Mouse (Mus musculus) brain, adult 2 months (tissue): ENCODE measurements around the gene Trip12.

Experiments
- DNase-seq: peaks from one replicate; pipeline ENCODE4 v3.0.0; 2011; ENCODE audit warnings: low read depth, low spot score

The Trip12 gene

GRCm38 (mm10) chr1:84860360-84861254 is 20.3 kb upstream of the Trip12 start:
- DNase-seq: no peak

DNA sequence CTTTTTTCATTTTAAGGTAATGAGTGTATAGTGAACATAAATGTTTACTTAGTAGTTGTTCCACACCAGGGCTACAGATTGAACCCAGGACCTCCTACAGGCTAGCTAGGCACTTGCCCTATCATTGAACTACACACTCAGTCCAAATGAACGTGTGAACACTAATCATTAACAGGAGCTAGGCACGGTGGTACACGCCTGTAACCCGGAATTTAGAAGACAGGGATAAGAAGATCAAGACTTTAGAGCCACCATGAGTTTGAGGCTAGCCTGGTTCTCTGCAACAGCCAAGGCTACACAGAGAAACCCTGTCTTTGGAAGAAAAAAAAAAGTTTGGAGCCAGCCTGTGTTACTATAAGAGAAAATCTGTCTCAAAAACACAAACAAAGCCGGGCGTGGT is 19.3 kb upstream of the Trip12 start:
- no peak for DNase-seq

GRCm38 (mm10) chr1:84855756-84856155 is 15.4 kb upstream of the Trip12 start:
- peak; percentile 7 for DNase-seq

GRCm38 (mm10) chr1:84854966-84855365 is 14.7 kb upstream of the Trip12 start:
- DNase-seq: no peak

GRCm38 (mm10) chr1:84853721-84854120 is 13.4 kb upstream of the Trip12 start:
- DNase-seq: no peak

GRCm38 (mm10) chr1:84851512-84852235 is 11.4 kb upstream of the Trip12 start:
- peak; percentile 13 for DNase-seq

DNA sequence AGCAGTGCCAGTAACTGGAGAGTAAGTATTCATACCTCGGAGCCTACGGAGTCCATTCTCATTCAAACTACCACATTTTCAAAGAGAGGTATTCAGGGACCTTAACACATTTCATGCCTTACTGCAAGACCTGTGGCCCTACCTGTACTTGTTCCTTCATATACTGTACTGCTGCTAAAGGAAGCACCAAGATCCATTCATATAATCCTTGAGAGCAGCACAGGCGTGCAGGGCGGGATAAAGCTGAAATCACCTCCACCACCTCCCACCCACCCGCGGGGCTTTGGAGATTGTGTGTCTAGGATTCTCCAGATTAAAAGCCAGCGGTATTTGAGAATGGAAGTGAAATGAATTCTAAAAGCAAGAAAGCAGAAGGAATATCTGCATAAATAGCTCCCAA is 10.2 kb upstream of the Trip12 start:
- no peak for DNase-seq

GRCm38 (mm10) chr1:84849804-84850203 is 9.5 kb upstream of the Trip12 start:
- no peak for DNase-seq

DNA sequence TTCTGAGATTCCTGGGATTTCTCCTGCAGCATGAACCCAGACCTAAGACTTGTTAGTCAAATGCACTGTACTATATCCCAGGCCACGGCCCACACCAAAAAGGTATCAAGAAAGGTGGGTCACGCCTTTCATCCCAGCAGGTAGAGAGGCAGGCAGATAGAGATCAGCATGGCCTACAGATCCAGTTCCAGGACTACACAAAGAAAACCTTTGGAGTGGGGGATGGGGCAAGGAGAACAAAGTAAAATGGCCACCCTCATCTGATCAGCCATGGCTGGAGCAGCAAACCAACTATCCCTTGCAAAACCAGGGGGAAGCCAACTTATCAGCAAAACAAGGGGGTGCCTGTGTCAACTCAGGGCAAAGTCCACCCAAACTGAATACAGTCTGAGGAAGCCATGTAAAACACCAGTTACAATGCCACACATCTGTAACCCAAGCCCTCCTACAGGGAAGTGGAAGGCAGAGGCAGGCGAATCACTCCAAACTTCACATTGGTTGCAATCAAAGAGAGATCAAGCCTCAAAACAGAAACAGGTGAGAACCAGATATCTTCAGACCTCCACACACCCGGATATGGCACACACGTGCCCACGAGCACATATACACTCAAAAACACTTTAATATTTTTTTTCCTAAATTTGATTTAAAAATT is 8.6 kb upstream of the Trip12 start:
- no peak for DNase-seq

GRCm38 (mm10) chr1:84848335-84848734 is 8.0 kb upstream of the Trip12 start:
- DNase-seq: no peak

DNA sequence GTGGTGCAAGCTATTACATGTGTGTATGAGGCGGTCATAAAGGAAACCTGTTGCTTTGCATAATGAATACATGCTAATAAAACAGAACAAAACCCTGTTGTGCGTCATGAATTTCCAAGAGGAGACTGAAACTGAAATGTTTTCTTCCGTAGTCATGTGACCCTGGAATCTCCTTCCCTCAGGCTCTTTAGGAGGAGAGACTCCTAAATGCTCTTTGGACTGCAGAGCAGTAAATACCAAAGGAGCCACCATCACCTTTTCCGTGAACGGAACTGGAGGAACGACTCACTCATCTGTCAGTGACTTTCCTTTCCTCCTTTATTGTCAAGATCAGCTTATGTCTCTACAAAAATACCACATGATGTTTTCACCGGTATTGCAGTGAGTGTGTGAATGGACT is 7.4 kb upstream of the Trip12 start:
- DNase-seq: no peak

GRCm38 (mm10) chr1:84843366-84843765 is 3.0 kb upstream of the Trip12 start:
- no peak for DNase-seq

DNA sequence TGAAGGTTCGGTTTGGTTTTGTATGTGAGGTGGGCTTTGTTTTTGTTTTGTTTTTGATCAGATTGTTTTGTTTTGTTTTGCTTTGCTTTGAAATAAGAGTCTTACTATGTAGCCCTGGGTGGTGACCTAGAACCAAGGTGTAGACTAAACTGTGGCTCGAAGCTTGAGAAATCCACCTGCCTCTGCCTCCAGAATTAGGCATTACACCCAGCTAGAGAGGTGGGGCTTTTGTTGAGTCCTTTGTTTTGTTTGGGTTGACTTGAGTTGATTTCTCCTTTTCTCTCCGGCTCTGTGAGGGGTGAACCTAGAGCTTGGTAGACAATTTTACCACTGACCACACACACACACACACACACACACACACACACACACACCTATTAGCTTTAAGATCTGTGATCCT is 745 bp upstream of the Trip12 start:
- no peak for DNase-seq

DNA sequence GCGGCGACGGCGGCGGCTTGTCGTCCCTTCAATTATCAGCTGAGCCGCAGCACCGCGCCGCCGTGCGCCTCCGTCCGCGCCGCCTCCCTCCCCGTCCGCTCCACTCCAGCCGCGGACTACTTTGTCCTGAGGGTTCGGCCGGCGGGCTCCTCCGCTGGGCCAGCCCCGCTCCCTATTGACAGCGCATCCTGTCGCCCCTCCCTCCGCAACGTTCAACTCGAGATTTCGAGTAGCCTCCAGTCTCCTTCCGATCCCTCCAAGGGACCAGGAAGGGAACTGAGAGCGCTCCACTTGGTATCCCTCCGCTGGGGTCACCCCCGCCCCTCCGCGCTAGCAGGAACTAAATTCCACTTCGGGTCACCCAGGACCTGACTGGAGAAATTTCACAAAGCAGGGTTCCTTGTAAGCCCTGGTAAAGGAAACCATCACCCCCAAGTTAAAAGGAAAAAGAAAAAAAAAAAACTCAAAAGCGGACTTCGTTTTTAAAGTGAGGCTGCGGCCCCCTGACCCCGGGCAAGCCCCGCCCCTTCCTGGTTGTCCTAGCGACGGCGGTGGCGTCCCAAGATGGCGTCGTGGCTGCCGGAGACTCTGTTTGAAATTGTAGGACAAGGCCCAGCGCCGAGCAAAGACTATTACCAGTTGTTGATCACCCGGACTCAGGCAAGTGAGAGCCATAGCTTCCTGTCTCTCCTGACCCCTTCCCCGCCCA is 853 bp downstream of the Trip12 start, which contains the start of gene Fbxo36:
Gene Fbxo36 (plus strand): TSS at position 533 of the 709 bp plus-strand sequence.
- peak; percentile 97 for DNase-seq

DNA sequence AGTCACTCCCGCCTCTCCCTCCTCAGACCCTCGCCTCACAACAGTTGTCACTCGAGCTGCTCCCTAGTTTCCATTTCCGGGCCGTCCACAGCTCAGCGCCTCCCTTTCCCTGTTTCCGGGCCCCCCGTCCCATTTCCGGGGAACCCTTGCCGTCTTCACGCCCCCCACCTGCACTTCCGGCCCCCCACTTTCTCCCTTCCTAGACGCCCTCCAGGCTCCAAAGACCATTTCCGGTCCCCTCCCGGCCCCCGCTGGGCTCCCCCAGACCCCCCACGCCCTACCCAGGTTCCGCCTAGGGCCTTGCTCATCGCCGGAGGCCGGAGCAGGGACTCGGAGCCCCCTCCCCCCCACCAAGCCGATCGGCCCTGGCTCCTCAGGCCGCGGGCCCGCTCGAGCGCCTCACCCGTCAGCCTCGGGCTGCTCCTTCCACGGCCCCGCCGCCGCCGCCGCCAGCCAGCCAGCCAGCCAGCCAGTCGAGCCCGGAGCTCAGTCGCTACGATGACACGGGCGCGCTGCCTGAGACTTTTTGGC is 1.6 kb downstream of the Trip12 start:
- DNase-seq: peak; percentile 89

GRCm38 (mm10) chr1:84838156-84838555 is 2.2 kb downstream of the Trip12 start:
- peak; percentile 23 for DNase-seq

GRCm38 (mm10) chr1:84837523-84838145 is 2.7 kb downstream of the Trip12 start:
- DNase-seq: no peak

DNA sequence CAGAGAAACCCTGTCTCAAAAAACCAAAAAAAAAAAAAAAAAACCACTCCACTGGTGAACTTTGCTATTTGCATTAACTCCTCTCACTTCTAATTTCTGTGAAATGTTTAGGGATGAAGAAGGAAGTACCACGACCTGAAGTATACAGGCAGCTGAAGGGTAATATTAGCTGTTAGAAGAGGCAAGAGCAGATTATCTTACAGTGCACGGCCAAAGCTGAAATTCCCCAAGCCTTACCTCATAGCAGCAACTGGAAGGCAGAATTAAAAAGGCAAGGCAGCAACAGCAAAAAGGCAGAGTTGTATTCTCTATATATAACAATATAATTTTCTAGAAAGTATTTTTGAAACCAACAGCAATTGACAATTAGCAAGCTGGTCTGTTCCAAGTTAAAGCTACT is 15.2 kb downstream of the Trip12 start:
- DNase-seq: no peak

DNA sequence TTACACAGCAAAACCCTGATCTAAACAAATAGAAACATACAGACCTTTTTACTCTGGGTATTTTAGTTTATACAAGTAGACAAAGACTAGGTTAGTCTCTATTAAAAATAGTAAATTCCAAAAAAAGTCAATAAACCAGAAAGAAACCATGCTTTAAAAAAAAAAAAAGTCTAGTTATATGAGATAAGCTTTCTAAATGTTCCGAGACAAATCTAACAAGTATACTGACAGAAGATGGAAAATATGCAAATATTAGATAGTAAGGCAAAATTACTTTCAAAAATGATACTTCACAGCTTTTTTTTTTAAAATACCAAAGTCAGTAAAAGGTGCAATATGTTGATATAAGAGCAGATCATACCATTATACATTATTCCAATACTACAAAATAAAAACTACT is 22.7 kb downstream of the Trip12 start:
- DNase-seq: no peak

DNA sequence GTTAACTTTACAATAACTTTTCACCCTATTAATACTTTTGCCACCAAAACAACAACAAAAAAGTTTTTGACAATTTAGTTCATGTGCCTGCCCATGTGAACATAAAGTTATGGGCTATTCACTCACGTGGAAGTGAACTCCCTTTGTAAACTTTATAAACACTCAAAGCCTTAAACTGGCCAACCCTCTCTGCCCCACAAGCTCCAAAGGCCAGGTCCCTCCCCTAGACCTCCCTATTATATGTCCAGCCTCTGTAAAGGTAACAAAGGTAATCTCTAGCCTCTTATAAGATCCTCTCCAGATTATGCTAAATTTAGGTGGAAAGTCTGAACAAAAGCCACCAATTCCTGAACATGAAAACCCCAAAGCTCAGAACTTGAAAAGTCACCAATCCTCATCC is 36.5 kb downstream of the Trip12 start:
- DNase-seq: no peak

DNA sequence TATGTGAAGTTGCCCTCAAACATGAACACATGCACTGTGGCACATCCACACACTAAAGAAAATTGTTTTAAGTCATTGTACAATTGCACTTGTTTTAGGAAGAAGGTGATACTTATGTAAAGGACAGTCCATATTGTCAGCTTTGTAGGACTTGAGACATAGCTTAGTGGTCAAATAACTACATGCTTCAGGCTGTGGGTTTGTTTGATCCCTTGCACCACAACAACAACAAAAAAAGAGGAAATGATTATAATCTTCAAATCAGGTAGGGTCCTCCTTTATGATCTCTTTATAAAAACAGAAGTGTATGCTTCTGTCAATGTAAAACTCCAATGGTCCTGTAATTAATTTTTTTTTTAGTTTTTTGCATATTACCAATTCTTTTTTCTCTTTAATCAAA is 41.1 kb downstream of the Trip12 start:
- DNase-seq: no peak
